ENCODE assay signal across 13 mouse cellular contexts in genomic region chr1:78412668-78413067, GRCm38 (mm10).
DNase-seq lines count a peak whose midpoint lies in the region; ATAC-seq and TF ChIP-seq lines count a peak whose summit lies in the region.
"Had no signal": no experiment of that assay in that cellular context is flagged by ENCODE, and none has a peak within 500 bp of the region (broad histone marks: within the 10 kb centered on the region; RNA-seq: fewer than 3 reads in every experiment).

No protein-coding gene starts in this region.

- H3K4me1 ChIP-seq in lung, embryonic 14.5 days (ENCODE audit: insufficient read depth), result no peaks in the 10 kb centered on the region
- 0 out of 2 replicates have a peak, but pooled peaks cover 2% of the 10 kb centered on the region for H3K4me1 ChIP-seq in stomach, postnatal 0 days (replicated peaks; ENCODE audit: control insufficient read depth, insufficient read depth)
- no peaks in the 10 kb centered on the region for H3K4me1 ChIP-seq in hindbrain, embryonic 13.5 days (replicated peaks)
- H3K4me1 ChIP-seq: forebrain, embryonic 12.5 days had no signal

- H3K27me3 ChIP-seq in lung, embryonic 14.5 days (ENCODE audit: insufficient read depth, low read length), result no peaks in the 10 kb centered on the region
- no peaks in the 10 kb centered on the region for H3K27me3 ChIP-seq in stomach, postnatal 0 days (ENCODE audit: control insufficient read depth, insufficient read depth, low read length)
- no peaks in the 10 kb centered on the region for H3K27me3 ChIP-seq in hindbrain, embryonic 13.5 days

- no peak overlapping the region for H3K9ac ChIP-seq in lung, embryonic 14.5 days
- no peak overlapping the region for H3K9ac ChIP-seq in stomach, postnatal 0 days (ENCODE audit: low read length)
- H3K9ac ChIP-seq in hindbrain, embryonic 13.5 days, result no peak overlapping the region
- H3K9ac ChIP-seq: forebrain, embryonic 12.5 days; hindbrain, embryonic 14.5 days had no signal

- H3K9me3 ChIP-seq in lung, embryonic 14.5 days (ENCODE audit: low read depth, low read length), result no peaks in the 10 kb centered on the region
- no peaks in the 10 kb centered on the region for H3K9me3 ChIP-seq in stomach, postnatal 0 days (ENCODE audit: control insufficient read depth, low read length)
- H3K9me3 ChIP-seq in hindbrain, embryonic 13.5 days, result no peaks in the 10 kb centered on the region
- H3K9me3 ChIP-seq: forebrain, embryonic 12.5 days; G1E had no signal

- H3K36me3 ChIP-seq in lung, embryonic 14.5 days (ENCODE audit: insufficient read depth), result no peaks in the 10 kb centered on the region
- H3K36me3 ChIP-seq in stomach, postnatal 0 days (ENCODE audit: control insufficient read depth, insufficient read depth, low read length), result 0 out of 2 replicates have a peak, but pooled peaks cover 2% of the 10 kb centered on the region
- peaks cover 13% of the 10 kb centered on the region for H3K36me3 ChIP-seq in hindbrain, embryonic 13.5 days
- H3K36me3 ChIP-seq: forebrain, embryonic 12.5 days had no signal

- H3K4me2 ChIP-seq in lung, embryonic 14.5 days, result no peak overlapping the region
- H3K4me2 ChIP-seq in stomach, postnatal 0 days (replicated peaks; ENCODE audit: low read depth), result no peak overlapping the region
- H3K4me2 ChIP-seq in hindbrain, embryonic 13.5 days, result no peak overlapping the region
- H3K4me2 ChIP-seq: forebrain, embryonic 12.5 days; hindbrain, embryonic 14.5 days had no signal

- no peak overlapping the region for H3K27ac ChIP-seq in lung, embryonic 14.5 days (ENCODE audit: low read depth)
- no peak overlapping the region for H3K27ac ChIP-seq in stomach, postnatal 0 days (replicated peaks)
- no peak overlapping the region for H3K27ac ChIP-seq in hindbrain, embryonic 13.5 days
- H3K27ac ChIP-seq: forebrain, embryonic 12.5 days; hindbrain, embryonic 14.5 days; macrophage had no signal

- TF ChIP-seq EP300 in stomach, postnatal 0 days (optimal IDR thresholded peaks at IDR 0.05), result no peak

- WGBS in lung, embryonic 14.5 days, result 22% methylated on average over 7 of the region's 7 CpGs
- WGBS in stomach, postnatal 0 days, result 19% methylated on average over 7 of the region's 7 CpGs
- 31% methylated on average over 7 of the region's 7 CpGs for WGBS in hindbrain, embryonic 13.5 days

- no peak for TF ChIP-seq CTCF in lung, embryonic 14.5 days (IDR thresholded peaks at IDR 0.05; ENCODE audit: low read depth)
- TF ChIP-seq CTCF in stomach, postnatal 0 days (IDR thresholded peaks at IDR 0.05; ENCODE audit: low read depth), result no peak

- no peak overlapping the region for H3K4me3 ChIP-seq in lung, embryonic 14.5 days (ENCODE audit: low read depth, low read length)
- H3K4me3 ChIP-seq in stomach, postnatal 0 days (ENCODE audit: low read depth, low read length), result no peak overlapping the region
- no peak overlapping the region for H3K4me3 ChIP-seq in hindbrain, embryonic 13.5 days
- H3K4me3 ChIP-seq: forebrain, embryonic 12.5 days had no signal

- no peak; the same call in 1 of the 2 replicates for ATAC-seq in lung, embryonic 14.5 days (ENCODE audit: insufficient read depth)
- ATAC-seq in stomach, postnatal 0 days (ENCODE audit: low FRiP score, low TSS enrichment), result peak; percentile 75
- no peak for ATAC-seq in hindbrain, embryonic 13.5 days (ENCODE audit: low FRiP score)

- DNase-seq in lung, embryonic 14.5 days, result peak; percentile 52
- no peak for DNase-seq in lung, postnatal 14 days
- DNase-seq in adrenal gland, postnatal 25 days, result peak; percentile 34
- peak; percentile 14 for DNase-seq in liver
- DNase-seq in stomach, postnatal 0 days (ENCODE audit: low spot score), result peak; percentile 32
- no peak for DNase-seq in spleen, adult 18-20 months
- DNase-seq: cerebellum, postnatal 14 days; thymus, postnatal 14 days had no signal

Comparison
In these comparisons a context has a peak if more than half of its experiments do, and no peak if none do; other contexts are left out.
1. DNase-seq: peak in lung, embryonic 14.5 days (single experiment), adrenal gland, postnatal 25 days (single experiment), liver (single experiment) and stomach, postnatal 0 days (single experiment); none in lung, postnatal 14 days (single experiment) and spleen, adult 18-20 months (0 of 2).